Mouse (Mus musculus) inflammation-experienced regulatory T-cells, adult 6 months (primary cell): Measurements from ENCODE around the gene Pcif1. TPM values are rescaled to one million over a fixed set of nuclear protein-coding genes. Genes with fewer than 3 reads are reported as not detected.

Source experiments
- ATAC-seq: one replicate; pipeline ENCODE4 v1.8.0; 2017
- polyA plus RNA-seq, 3 experiments: library from polyadenylated mRNA; unstranded; fragments of 100-300 nt; shearing (Covaris generic); gene quantifications; one replicate each; pipeline ENCODE4 v1.2.1; 2017

The Pcif1 gene
- polyA plus RNA-seq, 3 experiments from 2014 or later: 110 to 126 (median 112) TPM

DNA sequence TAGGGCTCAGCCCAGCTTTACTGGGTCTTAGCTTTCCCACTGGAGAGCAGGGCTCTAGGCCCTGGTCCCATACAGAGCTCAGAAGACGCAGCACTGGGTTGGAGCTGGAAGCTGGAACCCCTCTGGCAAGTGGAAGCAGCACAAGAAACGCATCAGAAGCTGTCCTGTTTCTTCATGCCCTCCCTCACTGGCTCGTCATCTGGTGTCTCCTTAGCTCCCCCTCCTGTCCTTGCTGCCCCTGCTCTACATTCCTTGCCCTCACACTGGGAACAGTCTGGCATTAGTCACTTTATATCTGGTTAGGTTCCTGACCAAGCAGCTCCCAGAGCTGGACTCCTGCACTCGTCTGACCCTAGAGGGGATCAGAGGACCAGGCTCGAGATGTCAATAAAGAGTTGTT lies 14.9 kb downstream of the Pcif1 start:
- no peak for ATAC-seq

GRCm38 (mm10) chr2:164894644-164895043 lies 15.5 kb downstream of the Pcif1 start:
- no peak for ATAC-seq

GRCm38 (mm10) chr2:164895885-164896284 lies 16.8 kb downstream of the Pcif1 start:
- no peak for ATAC-seq

DNA sequence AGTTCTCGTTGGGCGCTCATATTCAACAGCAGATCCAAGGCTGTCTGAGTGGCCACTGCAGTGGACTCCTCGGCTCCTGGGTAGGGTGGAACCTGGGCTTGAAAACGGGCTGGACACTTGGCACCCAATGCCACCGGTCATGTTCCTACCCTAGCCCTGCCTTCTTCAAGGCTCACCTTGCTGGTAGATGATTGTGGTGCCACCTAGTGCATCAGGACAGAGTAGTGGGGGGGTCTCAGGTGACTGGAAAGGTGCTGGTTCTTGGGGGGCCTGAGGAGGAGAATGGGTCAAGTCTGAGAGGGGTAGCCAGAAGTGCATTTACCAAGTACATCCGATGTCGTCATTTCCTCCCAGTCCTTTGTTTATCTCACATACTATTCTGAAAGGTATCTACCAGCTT lies 18.9 kb downstream of the Pcif1 start:
- no peak for ATAC-seq

DNA sequence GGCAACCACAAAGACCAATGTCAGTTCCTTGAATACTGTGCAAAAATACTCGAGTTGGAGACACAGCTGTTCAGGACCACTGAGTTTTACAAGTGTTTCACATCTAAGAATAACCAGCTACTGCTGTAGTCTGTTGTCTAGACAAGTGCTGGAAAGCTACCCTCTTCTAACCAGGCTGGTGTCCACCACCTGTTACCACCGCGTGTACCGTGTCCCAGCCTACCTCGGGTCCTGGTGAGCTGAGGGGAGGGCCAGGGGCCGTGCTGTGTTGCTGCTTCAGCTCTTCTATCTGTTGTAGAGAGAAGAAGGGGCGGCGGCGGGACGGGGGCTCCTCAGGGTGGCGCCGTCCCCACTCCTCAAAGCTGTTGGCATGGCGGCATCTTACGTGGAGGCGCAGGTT lies 19.9 kb downstream of the Pcif1 start:
- no peak for ATAC-seq

DNA sequence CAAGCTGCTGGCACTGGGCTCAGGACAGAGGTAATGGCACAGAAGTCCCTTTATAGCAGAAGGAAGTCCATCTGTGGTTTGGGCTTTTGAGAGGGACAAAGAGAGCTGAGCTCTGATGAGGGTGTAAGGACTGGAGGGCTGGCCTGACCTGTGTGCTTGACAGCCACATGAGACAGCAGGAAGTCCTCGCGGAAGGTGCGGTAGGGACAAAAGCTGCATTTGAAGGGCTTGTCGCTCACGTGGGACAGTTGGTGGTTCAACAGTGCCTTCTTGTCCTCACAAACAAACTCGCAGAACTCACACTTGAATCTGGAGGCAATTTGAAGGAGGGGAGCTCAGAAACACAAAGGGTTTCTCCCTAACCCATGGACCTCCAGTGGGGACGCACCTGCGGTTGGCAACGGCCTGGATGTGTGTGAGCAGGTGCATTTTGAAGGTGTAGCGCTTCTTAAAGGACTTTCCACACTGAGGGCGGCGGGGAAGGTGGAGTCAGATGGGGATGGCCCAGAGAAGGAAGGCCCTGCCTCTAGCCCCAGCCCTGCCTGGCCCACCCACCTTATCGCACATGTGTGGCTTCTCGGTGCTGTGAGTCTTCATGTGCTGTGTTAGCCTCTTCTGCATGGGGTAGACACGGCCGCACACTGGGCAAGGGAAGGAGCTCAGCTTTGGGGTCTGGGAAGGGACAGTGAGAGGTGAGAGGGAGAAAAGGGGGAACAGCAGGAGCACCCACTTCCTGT lies 20.8 kb downstream of the Pcif1 start:
- peak; percentile 20 for ATAC-seq

DNA sequence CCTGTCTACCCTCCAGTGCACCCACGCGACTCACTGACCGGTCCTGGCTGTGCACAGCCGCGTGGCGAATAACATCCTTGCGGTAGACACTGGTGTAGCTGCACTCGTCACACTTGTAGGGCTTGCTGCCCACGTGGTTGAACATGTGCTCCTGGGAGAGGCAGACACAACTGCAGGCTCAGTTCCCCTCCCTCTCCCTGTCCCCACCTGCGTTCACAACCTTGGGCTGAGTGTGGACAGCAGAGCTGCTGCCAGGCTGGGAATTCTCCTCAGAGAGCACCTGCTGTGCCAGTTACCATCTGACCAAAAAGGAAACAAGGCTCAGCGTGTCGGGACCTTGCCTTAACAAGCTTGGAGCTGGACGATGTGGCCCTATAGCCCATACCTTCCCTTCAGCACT lies 22.3 kb downstream of the Pcif1 start:
- no peak for ATAC-seq

GRCm38 (mm10) chr2:164903496-164903895 lies 24.4 kb downstream of the Pcif1 start:
- no peak for ATAC-seq

DNA sequence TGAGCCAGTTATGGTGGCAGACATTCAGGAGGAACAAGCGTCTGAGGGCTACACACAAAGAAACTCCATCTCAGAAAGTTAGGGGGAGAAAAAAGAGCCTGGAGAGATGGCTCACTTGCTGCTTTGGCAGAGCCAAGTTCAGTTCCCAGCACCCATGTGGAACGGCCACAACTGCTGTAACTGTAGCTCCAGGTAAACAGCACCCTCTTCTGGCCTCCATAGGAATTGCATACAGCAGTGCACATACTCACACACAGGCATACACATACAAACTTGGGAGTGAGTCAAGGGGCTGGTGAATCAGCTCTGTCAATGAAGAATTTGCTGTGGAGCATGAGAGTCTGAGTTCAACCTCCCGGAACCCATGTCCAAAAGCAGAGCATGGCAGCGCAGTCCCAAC lies 27.0 kb downstream of the Pcif1 start:
- ATAC-seq: no peak

DNA sequence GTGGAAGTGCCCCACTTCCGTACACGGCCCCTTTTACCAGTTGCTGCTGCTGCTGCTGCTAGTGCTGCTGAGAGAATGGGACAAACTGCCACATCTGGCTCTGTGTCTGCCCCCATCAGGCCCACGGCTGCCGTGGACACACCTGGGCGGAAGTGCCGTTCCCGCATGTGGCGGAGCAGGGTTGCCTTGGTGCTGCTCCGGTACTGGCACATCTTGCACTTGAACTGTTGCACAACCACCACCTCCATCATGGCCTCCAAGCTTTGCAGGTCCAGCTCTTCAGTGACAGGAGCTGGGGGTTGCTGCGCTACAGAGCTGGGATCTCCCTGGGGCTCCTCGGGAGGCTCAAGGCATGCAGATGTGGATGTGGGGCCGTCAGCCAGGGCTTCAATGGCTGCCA lies 28.4 kb downstream of the Pcif1 start:
- ATAC-seq: no peak

GRCm38 (mm10) chr2:164908011-164908410 lies 28.9 kb downstream of the Pcif1 start:
- no peak for ATAC-seq

- ATAC-seq: no peak
Observed at GRCm38 (mm10) chr2:164909100-164909499, 30.0 kb downstream of the Pcif1 start.

GRCm38 (mm10) chr2:164909542-164909941 lies 30.4 kb downstream of the Pcif1 start:
- ATAC-seq: no peak

- ATAC-seq: no peak
Observed at GRCm38 (mm10) chr2:164910360-164911061, 31.4 kb downstream of the Pcif1 start.

DNA sequence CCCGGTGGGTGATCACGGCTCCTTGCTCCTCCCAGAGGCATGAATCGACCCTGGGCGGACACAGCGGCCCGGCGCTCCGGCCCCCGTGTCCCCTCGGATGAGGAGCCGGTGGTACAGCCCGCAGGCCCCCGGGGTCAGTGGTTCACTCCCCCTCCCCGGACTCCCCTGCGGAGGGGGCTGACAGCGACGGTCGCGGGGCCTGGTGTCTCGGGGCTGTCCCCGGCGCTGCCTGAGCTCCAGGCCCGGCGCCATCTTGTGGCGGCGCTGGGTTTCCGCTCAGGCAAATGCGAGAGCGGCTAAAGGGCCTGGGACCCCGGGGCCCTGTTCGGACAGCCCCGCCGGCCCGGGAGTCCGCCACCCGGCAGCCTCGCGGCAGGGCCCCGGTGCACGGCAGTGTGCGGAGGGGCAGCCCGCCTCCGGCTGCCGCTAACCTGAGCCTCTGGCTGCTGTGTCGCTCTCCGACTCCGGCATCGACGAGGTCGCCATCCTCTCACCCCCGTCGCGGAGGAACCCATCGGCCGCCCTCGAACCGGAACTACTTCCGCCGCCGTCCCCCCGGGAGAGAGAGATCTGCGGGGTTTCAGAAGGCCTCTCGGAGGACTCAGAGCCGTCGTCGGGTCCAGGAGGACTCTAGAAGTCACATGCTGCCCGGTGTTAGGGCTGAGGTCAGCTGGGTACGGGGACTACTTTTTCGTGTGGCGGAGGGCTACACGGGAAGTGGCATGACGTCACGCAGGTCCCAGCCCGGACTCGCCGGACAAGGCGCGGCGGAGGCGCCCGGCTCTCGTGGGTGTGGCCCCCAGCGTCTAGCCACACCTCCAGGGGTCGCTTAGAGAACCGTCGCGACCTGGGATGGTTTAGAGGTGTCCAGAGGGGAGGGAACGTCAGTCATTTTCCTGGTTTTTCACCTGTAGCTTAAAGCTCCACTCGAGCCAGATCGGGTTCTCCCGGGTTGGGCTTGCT lies 32.3 kb downstream of the Pcif1 start, which contains the start of gene Zfp335:
Gene Zfp335 (minus strand): TSS at position 672 of the 963 bp plus-strand sequence.
- peak; percentile 55 for ATAC-seq

- peak; percentile 32 for ATAC-seq
Observed at GRCm38 (mm10) chr2:164912151-164912550, 33.0 kb downstream of the Pcif1 start.

DNA sequence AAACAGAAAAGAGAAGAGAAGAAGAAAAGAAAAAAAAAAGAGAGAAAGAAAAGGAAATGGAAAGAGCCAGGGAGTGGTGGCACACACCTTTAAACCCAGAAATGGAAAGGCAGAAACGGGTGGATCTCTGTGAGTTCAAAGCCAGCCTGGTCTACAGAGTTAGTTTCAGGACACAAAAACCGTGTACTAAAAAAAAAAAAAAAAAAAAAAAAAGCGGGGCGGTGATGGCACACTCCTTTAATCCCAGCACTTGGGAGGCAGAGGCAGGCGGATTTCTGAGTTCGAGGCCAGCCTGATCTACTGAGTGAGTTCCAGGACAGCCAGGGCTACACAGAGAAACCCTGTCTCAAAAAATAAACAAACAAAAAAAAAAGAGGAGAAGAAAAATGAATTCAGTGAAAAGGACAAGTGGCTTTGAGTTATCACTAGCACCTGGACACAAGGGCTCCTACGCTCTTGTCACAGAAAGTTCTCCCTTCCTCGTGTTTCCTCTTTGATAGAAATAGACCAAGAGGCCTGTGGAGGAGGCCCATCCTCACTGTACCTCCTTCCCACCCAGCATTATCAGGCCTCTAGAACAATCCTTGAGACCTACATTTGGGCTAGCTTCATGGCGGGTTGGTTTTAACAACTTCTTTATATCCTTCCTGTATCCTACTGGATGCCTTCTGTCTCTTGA lies 33.8 kb downstream of the Pcif1 start:
- peak; percentile 1 for ATAC-seq

DNA sequence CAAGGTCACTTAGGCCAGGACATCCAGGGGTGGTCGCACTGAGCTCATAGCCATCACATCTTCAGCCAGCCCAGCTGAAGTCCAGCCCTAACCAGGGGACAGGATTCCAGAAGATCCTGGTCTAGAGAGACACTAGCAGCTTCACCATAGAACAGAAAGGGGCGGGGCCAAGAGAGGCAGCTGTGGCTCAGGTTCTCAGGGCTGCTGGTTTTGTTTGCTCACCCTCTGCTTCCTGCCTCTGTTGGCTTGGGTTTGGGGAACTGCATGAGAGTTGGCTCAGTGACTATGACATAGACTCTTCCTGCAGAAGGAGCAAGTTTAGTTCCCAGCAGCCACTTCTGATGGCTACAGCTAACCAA lies 34.3 kb downstream of the Pcif1 start:
- peak; percentile 78 for ATAC-seq

GRCm38 (mm10) chr2:164916820-164917219 lies 37.7 kb downstream of the Pcif1 start:
- no peak for ATAC-seq

GRCm38 (mm10) chr2:164917371-164917770 lies 38.3 kb downstream of the Pcif1 start:
- ATAC-seq: no peak

- ATAC-seq: no peak
Observed at GRCm38 (mm10) chr2:164918325-164918724, 39.2 kb downstream of the Pcif1 start.

- ATAC-seq: no peak
Observed at GRCm38 (mm10) chr2:164921984-164922383, 42.9 kb downstream of the Pcif1 start.
